Mouse (Mus musculus): ENCODE measurements around the gene Tsr1.

Gene Tsr1

GRCm38 (mm10) chr11:74897678-74898516 is at the start of gene Tsr1:
Gene Tsr1 (plus strand): TSS chr11:74898071.
- peak; percentile 83 for DNase-seq

GRCm38 (mm10) chr11:74850998-74851661 is 46.7 kb upstream of the Tsr1 start:
- DNase-seq = no peak

- no peak for DNase-seq
Observed at GRCm38 (mm10) chr11:74857756-74858155, 40.1 kb upstream of the Tsr1 start.

- no peak for DNase-seq
Observed at GRCm38 (mm10) chr11:74862129-74862528, 35.7 kb upstream of the Tsr1 start.

GRCm38 (mm10) chr11:74863471-74863870 is 34.4 kb upstream of the Tsr1 start:
- no peak for DNase-seq

- no peak for DNase-seq
Observed at GRCm38 (mm10) chr11:74864421-74864820, 33.5 kb upstream of the Tsr1 start.

GRCm38 (mm10) chr11:74865252-74865651 is 32.6 kb upstream of the Tsr1 start:
- no peak for DNase-seq

GRCm38 (mm10) chr11:74866640-74867039 is 31.2 kb upstream of the Tsr1 start:
- DNase-seq = peak; percentile 82

GRCm38 (mm10) chr11:74867181-74867580 is 30.7 kb upstream of the Tsr1 start:
- peak; percentile 90 for DNase-seq

GRCm38 (mm10) chr11:74868046-74868760 is 29.7 kb upstream of the Tsr1 start:
- peak; percentile 44 for DNase-seq

- DNase-seq = no peak
Observed at GRCm38 (mm10) chr11:74869603-74870002, 28.3 kb upstream of the Tsr1 start.

GRCm38 (mm10) chr11:74870544-74870943 is 27.3 kb upstream of the Tsr1 start:
- DNase-seq = no peak

- DNase-seq = no peak
Observed at GRCm38 (mm10) chr11:74870991-74871622, 26.8 kb upstream of the Tsr1 start.

- DNase-seq = peak; percentile 33
Observed at GRCm38 (mm10) chr11:74874630-74875029, 23.2 kb upstream of the Tsr1 start.

- peak; percentile 59 for DNase-seq
Observed at GRCm38 (mm10) chr11:74876801-74877200, 21.1 kb upstream of the Tsr1 start.

- no peak for DNase-seq
Observed at GRCm38 (mm10) chr11:74880999-74881398, 16.9 kb upstream of the Tsr1 start.

- DNase-seq = no peak
Observed at GRCm38 (mm10) chr11:74881979-74882378, 15.9 kb upstream of the Tsr1 start.

- peak; percentile 60 for DNase-seq
Observed at GRCm38 (mm10) chr11:74883098-74883497, 14.8 kb upstream of the Tsr1 start.

- no peak for DNase-seq
Observed at GRCm38 (mm10) chr11:74894619-74895018, 3.3 kb upstream of the Tsr1 start.

- DNase-seq = peak; percentile 59
Observed at GRCm38 (mm10) chr11:74895980-74896900, 1.6 kb upstream of the Tsr1 start.

GRCm38 (mm10) chr11:74896901-74897677 is 782 bp upstream of the Tsr1 start, which contains the start of gene Sgsm2:
Gene Sgsm2 (minus strand): TSS chr11:74897060.
- DNase-seq = peak; percentile 61
